Mouse (Mus musculus) kidney, adult 11 months (tissue): ENCODE measurements around the gene Pkn1.
A peak's percentile ranks its signal among the peaks of the same experiment; 100 is the strongest.

ENCODE experiments used
- DNase-seq: peaks from one replicate; pipeline ENCODE4 v3.0.0; 2022

Pkn1 gene

DNA sequence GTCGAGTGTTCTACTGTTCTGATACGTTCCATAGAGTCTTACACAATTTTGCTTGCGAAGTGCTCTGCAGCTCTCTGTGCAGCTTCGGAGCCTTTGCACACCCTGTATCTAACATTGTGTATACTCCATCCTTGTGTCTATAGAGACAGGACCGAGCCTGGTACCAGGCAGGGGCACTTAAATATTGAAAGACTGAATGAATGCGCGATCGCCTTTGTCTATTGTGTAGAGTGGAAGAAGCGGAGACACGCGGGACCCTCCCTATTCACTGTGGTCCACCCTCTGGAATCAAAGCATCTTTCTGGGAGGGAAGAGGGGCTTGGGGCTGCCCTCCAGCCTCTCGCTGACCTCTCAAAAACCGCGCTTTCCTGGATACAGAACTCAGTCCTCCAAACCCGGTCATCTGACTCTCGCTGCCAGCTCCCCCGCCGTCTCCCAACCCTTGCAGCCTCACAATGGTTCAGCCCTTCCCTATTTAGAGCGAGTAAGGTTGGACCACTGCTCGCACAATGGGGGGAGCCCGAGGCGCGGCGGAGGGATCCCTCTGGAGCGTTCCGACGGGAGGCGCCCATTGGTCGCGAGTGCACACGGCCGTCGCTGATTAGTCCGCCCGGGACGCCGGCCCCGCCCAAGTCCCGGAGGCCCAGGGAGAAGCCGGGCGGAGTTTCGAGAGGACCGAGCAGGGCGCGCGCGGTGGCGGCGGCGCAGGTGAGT lies 46.8 kb downstream of the Pkn1 start, which contains the start of gene Gipc1:
Gene Gipc1, plus strand, starts transcription at position 648 of the 714 bp plus-strand sequence.
- DNase-seq, result peak; percentile 97

- no peak for DNase-seq
Measured at GRCm38 (mm10) chr8:83649699-83650098, 49.3 kb downstream of the Pkn1 start.

DNA sequence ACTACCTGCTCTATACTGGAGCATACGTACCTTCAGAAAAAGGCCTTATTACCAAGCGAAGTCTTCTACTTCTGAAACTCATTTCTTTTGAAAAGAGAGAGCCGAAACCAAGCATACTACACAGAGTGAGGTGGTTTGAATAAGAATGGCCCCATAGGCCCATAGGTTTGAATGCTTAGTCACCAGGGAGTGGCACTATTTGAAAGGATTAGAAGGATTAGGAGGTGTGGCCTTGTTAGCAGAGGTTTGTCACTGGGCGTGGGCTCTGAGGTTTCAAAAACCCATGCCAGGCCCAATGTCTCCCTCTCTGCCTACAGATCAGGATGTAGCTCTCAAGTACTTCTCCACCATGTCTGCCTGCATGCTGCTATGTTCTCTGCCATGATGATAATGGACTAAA lies 50.9 kb downstream of the Pkn1 start:
- no peak for DNase-seq

GRCm38 (mm10) chr8:83647511-83647910 lies 51.5 kb downstream of the Pkn1 start:
- no peak for DNase-seq

DNA sequence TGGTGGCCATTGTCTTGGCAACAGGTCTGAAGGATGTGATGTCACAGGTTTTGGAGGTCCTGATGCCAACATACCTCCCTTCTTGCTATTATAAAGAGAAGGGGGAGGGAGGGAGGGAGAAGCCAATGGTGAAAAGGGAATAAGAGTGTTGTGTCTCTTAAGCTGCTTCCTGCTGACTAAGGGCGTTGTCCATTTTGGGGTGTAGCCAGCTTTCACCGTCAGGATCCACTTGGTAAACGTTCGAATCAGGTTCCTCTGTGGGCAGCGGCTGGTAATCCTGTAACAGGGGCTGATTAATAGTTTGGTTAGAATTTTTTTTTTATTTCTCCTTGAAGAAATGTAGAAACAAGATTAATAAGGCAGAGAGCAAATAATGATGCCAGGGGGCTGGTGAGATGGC lies 59.3 kb downstream of the Pkn1 start:
- no peak for DNase-seq

DNA sequence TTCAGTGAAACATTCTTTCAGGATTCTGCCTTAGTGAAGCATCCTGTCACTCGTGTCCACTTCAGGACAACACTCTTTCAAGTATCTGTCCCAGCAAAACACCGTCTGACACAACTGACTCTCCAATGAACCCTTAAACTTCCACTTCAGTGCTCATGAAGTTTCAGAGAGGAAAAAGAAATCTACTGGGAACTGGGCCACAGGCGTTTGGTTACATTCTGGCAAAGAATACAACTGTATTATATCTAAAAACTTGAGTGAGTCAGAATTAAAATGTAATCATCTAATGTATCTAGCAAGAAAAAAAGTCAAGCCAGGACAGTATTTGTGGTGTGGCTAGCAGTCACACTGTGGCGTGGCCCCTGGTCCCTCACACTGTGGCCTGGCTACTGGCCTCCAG lies 60.1 kb downstream of the Pkn1 start:
- no peak for DNase-seq

DNA sequence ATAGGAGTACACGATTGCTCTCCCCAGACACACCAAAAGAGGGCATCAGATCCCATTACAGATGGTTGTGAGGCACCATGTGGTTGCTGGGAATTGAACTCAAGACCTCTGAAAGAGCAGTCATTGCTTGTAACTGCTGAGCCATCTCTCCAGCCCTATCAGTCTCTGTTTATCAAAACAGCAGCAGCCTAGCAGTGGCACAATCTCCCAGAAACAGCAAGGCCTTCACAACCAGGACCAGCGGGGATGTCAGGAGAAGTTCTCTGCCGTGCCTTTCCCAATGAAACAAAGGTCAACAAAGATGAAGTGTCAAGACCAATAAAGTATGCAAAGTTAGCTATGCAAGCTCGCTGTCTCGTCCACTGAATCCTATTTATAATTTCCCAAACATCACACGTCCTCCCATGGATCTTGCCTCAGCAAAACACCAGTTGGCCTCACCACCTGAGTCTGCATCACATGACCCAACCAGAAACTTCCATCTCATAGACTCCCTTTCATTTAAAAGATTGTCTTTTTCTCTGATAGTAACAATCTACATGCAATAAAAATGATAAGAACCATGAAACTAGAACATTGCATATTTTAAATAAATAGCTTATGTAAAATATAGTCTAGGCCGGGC lies 66.8 kb downstream of the Pkn1 start:
- no peak for DNase-seq

GRCm38 (mm10) chr8:83625676-83626299 lies 73.2 kb downstream of the Pkn1 start:
- DNase-seq, result no peak

- no peak for DNase-seq
Measured at GRCm38 (mm10) chr8:83624739-83625138, 74.2 kb downstream of the Pkn1 start.

- DNase-seq, result no peak
Measured at GRCm38 (mm10) chr8:83623549-83623948, 75.4 kb downstream of the Pkn1 start.

DNA sequence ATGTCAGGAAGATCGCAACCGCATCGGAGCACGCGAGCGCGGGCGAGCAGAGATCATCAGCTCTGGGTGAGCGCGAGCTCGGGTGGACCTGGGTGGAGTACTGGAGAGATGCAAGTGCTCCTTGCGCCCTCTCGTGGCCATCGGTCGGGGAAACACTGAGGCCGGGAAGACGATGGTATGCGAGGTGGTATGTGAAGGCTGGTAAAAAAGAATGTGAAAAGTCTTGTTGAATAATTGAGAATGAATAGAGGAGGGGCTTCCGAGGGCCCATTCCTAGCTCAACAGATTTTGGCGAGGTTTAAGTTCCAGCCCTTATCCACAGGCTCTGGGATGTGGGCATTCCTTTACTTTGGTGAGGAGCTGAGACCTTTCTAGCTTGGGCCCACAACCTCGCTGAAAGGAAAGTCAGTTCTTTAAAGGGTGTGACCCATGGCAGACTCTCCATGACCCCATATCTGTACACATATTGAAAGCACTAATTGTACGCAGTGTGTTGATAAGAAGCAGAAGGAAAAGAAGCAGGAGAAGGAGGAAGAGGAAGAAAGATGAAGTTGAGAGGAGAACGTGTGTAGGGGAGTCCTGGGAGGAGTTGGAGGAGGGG lies 76.5 kb downstream of the Pkn1 start:
- DNase-seq, result peak; percentile 73

DNA sequence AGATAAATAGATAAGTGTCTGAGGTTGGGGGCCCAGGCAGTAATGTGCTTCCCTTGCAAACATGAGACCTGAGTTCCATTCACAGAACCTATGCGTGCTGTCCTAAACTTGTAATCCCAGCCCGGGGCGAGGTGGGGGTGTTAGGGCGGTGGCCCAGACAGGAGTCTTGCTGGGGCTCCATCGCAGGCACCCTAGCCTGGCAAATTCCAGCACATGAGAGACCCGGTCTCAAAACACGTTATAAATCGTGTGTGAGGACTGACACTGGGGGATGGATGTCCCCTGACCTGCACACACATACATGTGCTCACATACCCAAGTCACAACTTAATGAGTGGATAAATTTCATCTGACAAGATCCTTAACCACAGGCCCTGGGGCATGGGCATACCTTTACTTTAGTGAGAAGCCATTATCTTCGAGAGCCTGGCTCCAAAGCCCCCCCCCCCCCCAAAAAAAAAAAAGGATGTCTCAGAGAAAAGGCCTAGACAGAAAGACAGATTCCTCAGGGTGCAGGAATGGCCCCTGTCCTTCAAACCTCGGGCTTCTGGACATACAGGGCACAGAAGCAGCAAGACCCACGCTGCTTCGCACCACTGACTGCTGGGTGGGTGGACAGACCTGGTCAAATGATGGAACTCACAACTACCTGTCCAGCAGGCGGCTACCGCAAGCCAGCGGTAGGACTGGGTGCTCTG lies 77.1 kb downstream of the Pkn1 start:
- DNase-seq, result no peak

- DNase-seq, result no peak
Measured at GRCm38 (mm10) chr8:83619568-83620285, 79.3 kb downstream of the Pkn1 start.

- DNase-seq, result no peak
Measured at GRCm38 (mm10) chr8:83618566-83618965, 80.4 kb downstream of the Pkn1 start.

GRCm38 (mm10) chr8:83617111-83617510 lies 81.9 kb downstream of the Pkn1 start:
- DNase-seq, result no peak

DNA sequence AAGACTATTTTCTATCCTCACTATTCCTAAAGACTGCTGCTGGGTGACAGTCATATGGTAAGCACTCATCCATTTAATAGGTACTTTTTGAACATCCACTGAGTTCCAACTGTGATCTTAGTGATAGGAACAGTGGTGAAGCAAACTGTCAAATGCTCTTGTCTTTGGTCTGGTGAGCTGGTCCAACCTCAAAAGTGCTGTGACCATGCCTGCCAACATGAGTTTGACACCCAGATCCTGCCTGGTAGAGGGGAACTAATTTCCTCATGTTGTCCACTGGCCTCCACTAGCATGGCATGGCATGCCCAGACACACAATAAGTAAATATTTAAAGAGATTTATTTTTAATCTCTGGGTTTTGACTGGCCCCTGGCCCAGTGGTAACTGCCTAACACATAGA lies 82.4 kb downstream of the Pkn1 start:
- DNase-seq, result no peak
